Mouse (Mus musculus) midbrain, embryonic 16.5 days (tissue): ENCODE measurements at regions not wholly inside any gene's neighbourhood (a gene's known extent, or its start where the extent isn't known, plus 50 kb on each side); places are given as distances from the start of the nearest gene placed in this dataset.

Experiments used
- ATAC-seq: fragments of 200-750 bp; cut with Nextera tagmentation; 2 replicates; pipeline ENCODE4 v1.8.0; 2017; ENCODE audit warnings: moderate TSS enrichment
- H3K27ac ChIP-seq: fragments of 300-500 bp; sonication (generic); 2 replicates; pipeline ENCODE4 v1.5.1; 2014; ENCODE audit warnings: mild to moderate bottlenecking, low read length, mixed read lengths
- H3K27me3 ChIP-seq: fragments of 300-500 bp; sonication (generic); 2 replicates; pipeline ENCODE4 v1.6.1; 2014; ENCODE audit warnings: low read depth, low read length, mixed read lengths; ENCODE audit not compliant: control insufficient read depth, insufficient read depth
- H3K36me3 ChIP-seq: fragments of 300-500 bp; sonication (generic); 2 replicates; pipeline ENCODE4 v1.6.1; 2014; ENCODE audit warnings: mild to moderate bottlenecking, low read length, moderate library complexity, mixed read lengths; ENCODE audit not compliant: control insufficient read depth, insufficient read depth
- H3K4me1 ChIP-seq: fragments of 300-500 bp; sonication (generic); 2 replicates; pipeline ENCODE4 v1.6.1; 2014; ENCODE audit warnings: mild to moderate bottlenecking, low read length, mixed read lengths; ENCODE audit not compliant: control insufficient read depth, insufficient read depth
- H3K4me2 ChIP-seq: fragments of 300-500 bp; sonication (generic); 2 replicates; pipeline ENCODE4 v1.6.1; 2014; ENCODE audit warnings: mild to moderate bottlenecking, low read length, mixed read lengths
- H3K4me3 ChIP-seq: fragments of 300-500 bp; sonication (generic); 2 replicates; pipeline ENCODE4 v1.5.1; 2014; ENCODE audit warnings: low read depth, mild to moderate bottlenecking, low read length, moderate library complexity, mixed read lengths
- H3K9ac ChIP-seq: fragments of 300-500 bp; sonication (generic); 2 replicates; pipeline ENCODE4 v1.6.1; 2014; ENCODE audit warnings: low read depth, low read length, mixed read lengths
- H3K9me3 ChIP-seq: fragments of 300-500 bp; sonication (generic); replicated peaks from 2 replicates; pipeline ENCODE4 v1.6.1; 2014; ENCODE audit warnings: mild to moderate bottlenecking, low read length, mixed read lengths; ENCODE audit not compliant: control insufficient read depth, poor library complexity, severe bottlenecking

- Histone ChIP-seq H3K4me3 (no peak overlapping the region), H3K27ac (no peak overlapping the region), H3K27me3 (no peaks in the 10 kb centered on the region), H3K9me3 (no peaks in the 10 kb centered on the region), H3K9ac (no peak overlapping the region), H3K4me1 (no peaks in the 10 kb centered on the region), H3K36me3 (no peaks in the 10 kb centered on the region), H3K4me2 (no peak overlapping the region)
- ATAC-seq, result no peak
Measured at GRCm38 (mm10) chr6:73868683-73869082, 399.2 kb upstream of the 4931417E11Rik start.
